In genomic region chr3:17613486-17613885, GRCm38 (mm10) we compare ENCODE assay signal across 9 mouse cellular contexts.
DNase-seq lines count a peak whose midpoint lies in the region; ATAC-seq and TF ChIP-seq lines count a peak whose summit lies in the region.
"Had no signal": no experiment of that assay in that cellular context is flagged by ENCODE, and none has a peak within 500 bp of the region (broad histone marks: within the 10 kb centered on the region; RNA-seq: fewer than 3 reads in every experiment).

No protein-coding gene starts in this region.

- no peak overlapping the region for H3K4me2 ChIP-seq in hindbrain, postnatal 0 days (ENCODE audit: low read depth, low read length)
- no peak overlapping the region for H3K4me2 ChIP-seq in hindbrain, embryonic 14.5 days (replicated peaks)

- peak; percentile 32 for TF ChIP-seq CTCF in hindbrain, postnatal 0 days (IDR thresholded peaks at IDR 0.05; ENCODE audit: low read depth)
- no peak for TF ChIP-seq CTCF in thymus, adult 2 months (IDR thresholded peaks at IDR 0.05; ENCODE audit: borderline replicate concordance, control insufficient read depth, extremely low read depth, insufficient read depth, low read length, poor library complexity)

- no peak overlapping the region for H3K9ac ChIP-seq in hindbrain, postnatal 0 days (replicated peaks; ENCODE audit: low read length)
- no peak overlapping the region for H3K9ac ChIP-seq in hindbrain, embryonic 14.5 days

- no peak overlapping the region for H3K4me3 ChIP-seq in hindbrain, postnatal 0 days (ENCODE audit: low read length)
- H3K4me3 ChIP-seq in hindbrain, embryonic 14.5 days (replicated peaks; ENCODE audit: low read length), result no peak overlapping the region
- H3K4me3 ChIP-seq in thymus, adult 2 months (ENCODE audit: control insufficient read depth, insufficient read depth, low read length), result no peak overlapping the region
- H3K4me3 ChIP-seq in embryonic facial prominence, embryonic 10.5 days, result no peak overlapping the region

- no peak for TF ChIP-seq POLR2A in thymus, adult 2 months (IDR thresholded peaks at IDR 0.05; ENCODE audit: control insufficient read depth, extremely low read depth, insufficient read depth, low read length, poor library complexity)

- no peaks in the 10 kb centered on the region for H3K4me1 ChIP-seq in hindbrain, postnatal 0 days (ENCODE audit: insufficient read depth, low read length)
- H3K4me1 ChIP-seq in hindbrain, embryonic 14.5 days (replicated peaks; ENCODE audit: control insufficient read depth, insufficient read depth, low read length), result 0 out of 2 replicates have a peak, but pooled peaks cover 2% of the 10 kb centered on the region
- H3K4me1 ChIP-seq in thymus, adult 2 months (replicated peaks; ENCODE audit: control insufficient read depth, insufficient read depth, low read length), result no peaks in the 10 kb centered on the region
- H3K4me1 ChIP-seq in embryonic facial prominence, embryonic 10.5 days, result no peaks in the 10 kb centered on the region

- DNase-seq in hindbrain, postnatal 0 days (ENCODE audit: low spot score), result no peak
- no peak for DNase-seq in hindbrain, embryonic 14.5 days (ENCODE audit: low spot score)
- DNase-seq in thymus, postnatal 4 days, result peak; percentile 11
- DNase-seq in thymus, adult 2 months, result no peak
- DNase-seq in embryonic facial prominence, embryonic 10.5 days (ENCODE audit: low spot score), result peak; percentile 55
- DNase-seq in gastrocnemius, postnatal 36 days, result no peak
- DNase-seq: cerebellum, adult 11 months; heart, postnatal 10 days had no signal

- no peak overlapping the region for H3K27ac ChIP-seq in hindbrain, postnatal 0 days
- no peak overlapping the region for H3K27ac ChIP-seq in hindbrain, embryonic 14.5 days
- no peak overlapping the region for H3K27ac ChIP-seq in thymus, adult 2 months (ENCODE audit: control insufficient read depth, insufficient read depth, low read length)
- no peak overlapping the region for H3K27ac ChIP-seq in embryonic facial prominence, embryonic 10.5 days (replicated peaks)

- H3K9me3 ChIP-seq in hindbrain, postnatal 0 days (ENCODE audit: low read length), result no peaks in the 10 kb centered on the region
- H3K9me3 ChIP-seq in hindbrain, embryonic 14.5 days (ENCODE audit: control insufficient read depth, low read length), result no peaks in the 10 kb centered on the region
- no peaks in the 10 kb centered on the region for H3K9me3 ChIP-seq in embryonic facial prominence, embryonic 10.5 days

- intact Hi-C loops in gastrocnemius, postnatal 36 days (cut with DNase I), result no loop called here

- WGBS in hindbrain, postnatal 0 days, result 85% methylated on average over 1 of the region's 1 CpGs
- 92% methylated on average over 1 of the region's 1 CpGs for WGBS in hindbrain, embryonic 14.5 days
- WGBS in thymus, adult 2 months, result 82% methylated on average over 1 of the region's 1 CpGs
- WGBS in embryonic facial prominence, embryonic 10.5 days, result 79% methylated on average over 1 of the region's 1 CpGs

- H3K27me3 ChIP-seq in hindbrain, postnatal 0 days (ENCODE audit: insufficient read depth, low read length), result 0 out of 2 replicates have a peak, but pooled peaks cover 7% of the 10 kb centered on the region
- H3K27me3 ChIP-seq in hindbrain, embryonic 14.5 days (ENCODE audit: control insufficient read depth, insufficient read depth, low read length), result peaks cover 3% of the 10 kb centered on the region; the same call in 1 of the 2 replicates
- no peaks in the 10 kb centered on the region for H3K27me3 ChIP-seq in thymus, adult 2 months (ENCODE audit: control insufficient read depth, insufficient read depth, low read length)
- no peaks in the 10 kb centered on the region for H3K27me3 ChIP-seq in embryonic facial prominence, embryonic 10.5 days (replicated peaks; ENCODE audit: low read depth, poor library complexity, severe bottlenecking)

- ATAC-seq in hindbrain, postnatal 0 days, result no peak
- ATAC-seq in hindbrain, embryonic 14.5 days (ENCODE audit: low FRiP score), result no peak
- ATAC-seq in inflammation-experienced regulatory T-cells, adult 6 months, result no peak

- no peaks in the 10 kb centered on the region for H3K36me3 ChIP-seq in hindbrain, postnatal 0 days (ENCODE audit: insufficient read depth, low read length)
- H3K36me3 ChIP-seq in hindbrain, embryonic 14.5 days (replicated peaks; ENCODE audit: control insufficient read depth, insufficient read depth), result no peaks in the 10 kb centered on the region
- H3K36me3 ChIP-seq in thymus, adult 2 months (ENCODE audit: control insufficient read depth, insufficient read depth, low read length), result no peaks in the 10 kb centered on the region
- no peaks in the 10 kb centered on the region for H3K36me3 ChIP-seq in embryonic facial prominence, embryonic 10.5 days (replicated peaks)

Comparison
In these comparisons a context has a peak if more than half of its experiments do, and no peak if none do; other contexts are left out.
1. DNase-seq: peak in thymus, postnatal 4 days (single experiment) and embryonic facial prominence, embryonic 10.5 days (single experiment); none in hindbrain, postnatal 0 days (single experiment), hindbrain, embryonic 14.5 days (single experiment), thymus, adult 2 months (single experiment) and gastrocnemius, postnatal 36 days (0 of 2).